Mouse (Mus musculus) MEL (cell line): ENCODE data around the gene Dis3l.

ENCODE experiments used
- CTCF ChIP-seq, 3 experiments: IDR thresholded peaks in 2 of 3; conservative IDR thresholded peaks in 1 of 3; 2 replicates each; pipeline ENCODE4 v1.5.1; 2011 to 2012; ENCODE audit warnings: low read length in 3 of 3, low read depth in 2 of 3, mild to moderate bottlenecking in 2 of 3, improper control_type of control experiment in 1 of 3, inconsistent platforms in 1 of 3, mixed read lengths in 1 of 3, moderate library complexity in 1 of 3; ENCODE audit not compliant: control insufficient read depth in 1 of 3, insufficient read depth in 1 of 3, poor library complexity in 1 of 3, severe bottlenecking in 1 of 3
- MAZ ChIP-seq: IDR thresholded peaks from 2 replicates; pipeline ENCODE4 v1.6.1; 2012; ENCODE audit warnings: low read depth, mild to moderate bottlenecking, inconsistent platforms, low read length, improper control_type of control experiment
- MXI1 ChIP-seq: IDR thresholded peaks from 2 replicates; pipeline ENCODE4 v1.6.1; 2011; ENCODE audit warnings: mild to moderate bottlenecking, low read depth, low read length, improper control_type of control experiment
- POLR2A ChIP-seq, 2 experiments: IDR thresholded peaks; 2 replicates each; pipeline ENCODE4 v1.6.1; 2011 to 2012; ENCODE audit warnings: low read length in 2 of 2, mild to moderate bottlenecking in 2 of 2, control low read depth in 1 of 2, improper control_type of control experiment in 1 of 2, low read depth in 1 of 2, moderate library complexity in 1 of 2; ENCODE audit not compliant: control insufficient read depth in 1 of 2, insufficient read depth in 1 of 2, poor library complexity in 1 of 2
- POLR2AphosphoS2 ChIP-seq: IDR thresholded peaks from 2 replicates; pipeline ENCODE4 v1.6.1; 2011; ENCODE audit warnings: low read length, improper control_type of control experiment
- ZNF384 ChIP-seq: IDR thresholded peaks from 2 replicates; pipeline ENCODE4 v1.6.1; 2012; ENCODE audit warnings: low read depth, mild to moderate bottlenecking, inconsistent platforms, low read length, improper control_type of control experiment

GRCm38 (mm10) chr9:64273757-64274156, 67.3 kb downstream of the Dis3l start:
- TF ChIP-seq CTCF (IDR thresholded peaks at IDR 0.05 in 2 of 3, conservative IDR thresholded peaks at IDR 0.05 in 1 of 3; ENCODE audit: control insufficient read depth in 1 of 3, insufficient read depth in 1 of 3, low read depth in 2 of 3, low read length in 3 of 3, poor library complexity in 1 of 3, severe bottlenecking in 1 of 3), result no peak
- TF ChIP-seq MXI1, result no peak
- no peak for TF ChIP-seq ZNF384
- TF ChIP-seq MAZ, result no peak
- no peak for TF ChIP-seq POLR2AphosphoS2
- no peak for TF ChIP-seq POLR2A (IDR thresholded peaks at IDR 0.05; ENCODE audit: control insufficient read depth in 1 of 2, insufficient read depth in 1 of 2, low read depth in 1 of 2, low read length in 2 of 2, poor library complexity in 1 of 2)
